Mouse (Mus musculus): ENCODE results near the gene Olfr582. TPM values are rescaled to one million over a fixed set of nuclear protein-coding genes. Genes with fewer than 3 reads are reported as not detected.

Olfr582 gene
- not detected in 2 replicates for polyA plus RNA-seq (2011; ENCODE audit: insufficient read depth, insufficient read length, low read depth, missing spikeins)

GRCm38 (mm10) chr7:103037724-103038123 lies at the start of gene Olfr582:
Olfr582 (plus strand) TSS chr7:103038024.
- Histone ChIP-seq H3K36me3 (ENCODE audit: control insufficient read depth, insufficient read depth, low read length, poor library complexity, severe bottlenecking) (no peaks in the 10 kb centered on the region), H3K4me1 (ENCODE audit: control insufficient read depth, insufficient read depth, low read length) (no peaks in the 10 kb centered on the region), H3K9me3 (replicated peaks; ENCODE audit: control insufficient read depth, insufficient read depth, low read length, poor library complexity, severe bottlenecking) (no peaks in the 10 kb centered on the region), H3K27ac (ENCODE audit: insufficient read depth, low read length) (no peak within 1 kb of the TSS), H3K4me3 (ENCODE audit: low read depth, low read length) (no peak within 1 kb of the TSS), H3K9ac (ENCODE audit: low read depth, poor library complexity, severe bottlenecking) (no peak within 1 kb of the TSS), H3K27me3 (ENCODE audit: control insufficient read depth, insufficient read depth, low read length, poor library complexity, severe bottlenecking) (no peaks in the 10 kb centered on the region)
- TF ChIP-seq EP300 (IDR thresholded peaks at IDR 0.05; ENCODE audit: insufficient read depth, low read depth, low read length) (no peak), POLR2A (IDR thresholded peaks at IDR 0.05; ENCODE audit: insufficient read depth, low read length) (no peak), CTCF (IDR thresholded peaks at IDR 0.05; ENCODE audit: low read depth, low read length) (no peak)

GRCm38 (mm10) chr7:102989224-102989623 lies 48.6 kb upstream of the Olfr582 start, which contains the start of gene Olfr578:
Olfr578 (minus strand) TSS chr7:102989324.
- Histone ChIP-seq H3K9me3 (replicated peaks; ENCODE audit: control insufficient read depth, insufficient read depth, low read length, poor library complexity, severe bottlenecking) (no peaks in the 10 kb centered on the region), H3K27me3 (ENCODE audit: control insufficient read depth, insufficient read depth, low read length, poor library complexity, severe bottlenecking) (no peaks in the 10 kb centered on the region), H3K4me3 (ENCODE audit: low read depth, low read length) (no peak within 1 kb of the TSS), H3K9ac (ENCODE audit: low read depth, poor library complexity, severe bottlenecking) (no peak within 1 kb of the TSS), H3K4me1 (ENCODE audit: control insufficient read depth, insufficient read depth, low read length) (no peaks in the 10 kb centered on the region), H3K36me3 (ENCODE audit: control insufficient read depth, insufficient read depth, low read length, poor library complexity, severe bottlenecking) (no peaks in the 10 kb centered on the region), H3K27ac (ENCODE audit: insufficient read depth, low read length) (no peak within 1 kb of the TSS)
- no peak for TF ChIP-seq CTCF (IDR thresholded peaks at IDR 0.05; ENCODE audit: low read depth, low read length)
- no peak for TF ChIP-seq POLR2A (IDR thresholded peaks at IDR 0.05; ENCODE audit: insufficient read depth, low read length)
- no peak for TF ChIP-seq EP300 (IDR thresholded peaks at IDR 0.05; ENCODE audit: insufficient read depth, low read depth, low read length)

DNA sequence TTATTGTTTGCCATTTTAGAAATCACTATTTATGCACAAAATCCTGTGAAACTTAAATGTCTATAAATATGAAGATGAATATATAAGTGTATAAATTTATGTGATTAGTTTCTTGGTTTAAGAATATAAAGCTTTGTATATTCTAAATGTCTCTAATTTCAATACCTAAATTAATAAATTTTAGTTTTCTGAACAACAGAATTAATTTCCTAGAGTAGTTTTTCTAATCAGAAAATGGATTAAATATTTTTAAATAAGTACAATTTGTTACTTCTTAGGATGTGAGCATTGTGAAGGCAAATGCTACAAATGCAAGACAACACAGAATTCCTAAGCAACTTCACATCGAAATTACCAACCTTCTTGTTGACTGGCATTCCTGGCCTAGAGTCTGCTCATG lies 13.2 kb downstream of the Olfr582 start, which contains the start of gene Olfr583:
TSS of gene Olfr583 (plus strand) at position 301 of the 400 bp plus-strand sequence.
- Histone ChIP-seq H3K4me1 (ENCODE audit: control insufficient read depth, insufficient read depth, low read length) (no peaks in the 10 kb centered on the region), H3K36me3 (ENCODE audit: control insufficient read depth, insufficient read depth, low read length, poor library complexity, severe bottlenecking) (no peaks in the 10 kb centered on the region), H3K4me3 (ENCODE audit: low read depth, low read length) (no peak within 1 kb of the TSS), H3K27ac (ENCODE audit: insufficient read depth, low read length) (no peak within 1 kb of the TSS), H3K9me3 (replicated peaks; ENCODE audit: control insufficient read depth, insufficient read depth, low read length, poor library complexity, severe bottlenecking) (no peaks in the 10 kb centered on the region), H3K27me3 (ENCODE audit: control insufficient read depth, insufficient read depth, low read length, poor library complexity, severe bottlenecking) (no peaks in the 10 kb centered on the region), H3K9ac (ENCODE audit: low read depth, poor library complexity, severe bottlenecking) (no peak within 1 kb of the TSS)
- TF ChIP-seq CTCF (IDR thresholded peaks at IDR 0.05; ENCODE audit: low read depth, low read length) (no peak), EP300 (IDR thresholded peaks at IDR 0.05; ENCODE audit: insufficient read depth, low read depth, low read length) (no peak), POLR2A (IDR thresholded peaks at IDR 0.05; ENCODE audit: insufficient read depth, low read length) (no peak)

DNA sequence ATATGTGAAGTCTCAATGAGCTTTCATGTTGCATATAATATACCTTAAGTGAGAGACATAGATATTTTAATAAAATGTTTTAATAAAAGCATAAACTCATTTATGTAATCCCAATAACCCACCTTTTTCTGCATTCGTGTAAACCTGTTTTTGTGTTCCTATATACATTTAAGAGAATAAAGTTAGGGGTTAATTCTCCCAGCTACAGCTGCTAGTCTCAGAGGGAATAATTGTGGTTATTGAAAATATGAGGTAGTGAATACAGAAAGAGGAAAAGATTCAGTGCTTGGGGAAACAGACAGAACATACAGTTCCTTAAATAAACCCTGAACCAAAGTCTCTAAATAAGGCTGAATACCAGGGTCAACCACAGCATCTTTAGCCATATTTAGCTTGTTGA lies 43.8 kb downstream of the Olfr582 start, which contains the start of gene Olfr584:
TSS of gene Olfr584 (plus strand) at position 301 of the 400 bp plus-strand sequence.
- no peak within 1 kb of the TSS for H3K9ac ChIP-seq (ENCODE audit: low read depth, poor library complexity, severe bottlenecking)
- H3K4me1 ChIP-seq (ENCODE audit: control insufficient read depth, insufficient read depth, low read length), result no peaks in the 10 kb centered on the region
- H3K9me3 ChIP-seq (replicated peaks; ENCODE audit: control insufficient read depth, insufficient read depth, low read length, poor library complexity, severe bottlenecking), result peaks cover 10% of the 10 kb centered on the region; the same call in 1 of the 2 replicates
- H3K4me3 ChIP-seq (ENCODE audit: low read depth, low read length), result no peak within 1 kb of the TSS
- TF ChIP-seq EP300 (IDR thresholded peaks at IDR 0.05; ENCODE audit: insufficient read depth, low read depth, low read length) (no peak), POLR2A (IDR thresholded peaks at IDR 0.05; ENCODE audit: insufficient read depth, low read length) (no peak), CTCF (IDR thresholded peaks at IDR 0.05; ENCODE audit: low read depth, low read length) (no peak)
- no peaks in the 10 kb centered on the region for H3K27me3 ChIP-seq (ENCODE audit: control insufficient read depth, insufficient read depth, low read length, poor library complexity, severe bottlenecking)
- no peaks in the 10 kb centered on the region for H3K36me3 ChIP-seq (ENCODE audit: control insufficient read depth, insufficient read depth, low read length, poor library complexity, severe bottlenecking)
- no peak within 1 kb of the TSS for H3K27ac ChIP-seq (ENCODE audit: insufficient read depth, low read length)

Other genes with a start within 250 kb of the Olfr582 start
- gene Olfr564, start 234.5 kb upstream of the Olfr582 start, polyA plus RNA-seq (2011; ENCODE audit: insufficient read depth, insufficient read length, low read depth, missing spikeins), result not detected in 2 replicates
- gene Olfr566, start 179.3 kb upstream of the Olfr582 start, polyA plus RNA-seq (2011; ENCODE audit: insufficient read depth, insufficient read length, low read depth, missing spikeins), result not detected in 2 replicates
- not detected in 2 replicates for gene Olfr568, start 160.9 kb upstream of the Olfr582 start, polyA plus RNA-seq (2011; ENCODE audit: insufficient read depth, insufficient read length, low read depth, missing spikeins)
- not detected in 2 replicates for gene Olfr569, start 147.1 kb upstream of the Olfr582 start, polyA plus RNA-seq (2011; ENCODE audit: insufficient read depth, insufficient read length, low read depth, missing spikeins)
- gene Olfr570, start 143.4 kb upstream of the Olfr582 start, polyA plus RNA-seq (2011; ENCODE audit: insufficient read depth, insufficient read length, low read depth, missing spikeins), result not detected in 2 replicates
- 0.33 and 0.39 TPM in 2 replicates for gene Olfr571, start 120.5 kb upstream of the Olfr582 start, polyA plus RNA-seq (2011; ENCODE audit: insufficient read depth, insufficient read length, low read depth, missing spikeins)
- gene Olfr572, start 113.6 kb upstream of the Olfr582 start, polyA plus RNA-seq (2011; ENCODE audit: insufficient read depth, insufficient read length, low read depth, missing spikeins), result not detected in 2 replicates
- gene Olfr573-ps1, start 95.4 kb upstream of the Olfr582 start, polyA plus RNA-seq (2011; ENCODE audit: insufficient read depth, insufficient read length, low read depth, missing spikeins), result not detected in 2 replicates
- gene Olfr574, start 89.6 kb upstream of the Olfr582 start, polyA plus RNA-seq (2011; ENCODE audit: insufficient read depth, insufficient read length, low read depth, missing spikeins), result not detected in 2 replicates
- gene Olfr575, start 79.2 kb upstream of the Olfr582 start, polyA plus RNA-seq (2011; ENCODE audit: insufficient read depth, insufficient read length, low read depth, missing spikeins), result not detected in 2 replicates
- 0.19 TPM in 1 of 2 replicates, not detected in the other for gene Olfr576, start 75.4 kb upstream of the Olfr582 start, polyA plus RNA-seq (2011; ENCODE audit: insufficient read depth, insufficient read length, low read depth, missing spikeins)
- not detected in 2 replicates for gene Olfr577, start 62.1 kb upstream of the Olfr582 start, polyA plus RNA-seq (2011; ENCODE audit: insufficient read depth, insufficient read length, low read depth, missing spikeins)
- not detected in 2 replicates for gene Olfr578, start 48.7 kb upstream of the Olfr582 start, polyA plus RNA-seq (2011; ENCODE audit: insufficient read depth, insufficient read length, low read depth, missing spikeins)
- gene Olfr583, start 13.3 kb downstream of the Olfr582 start, polyA plus RNA-seq (2011; ENCODE audit: insufficient read depth, insufficient read length, low read depth, missing spikeins), result not detected in 2 replicates
- not detected in 2 replicates for gene Olfr584, start 43.9 kb downstream of the Olfr582 start, polyA plus RNA-seq (2011; ENCODE audit: insufficient read depth, insufficient read length, low read depth, missing spikeins)
- gene Olfr585, start 59.7 kb downstream of the Olfr582 start, polyA plus RNA-seq (2011; ENCODE audit: insufficient read depth, insufficient read length, low read depth, missing spikeins), result not detected in 2 replicates
- not detected in 2 replicates for gene Olfr586, start 87.6 kb downstream of the Olfr582 start, polyA plus RNA-seq (2011; ENCODE audit: insufficient read depth, insufficient read length, low read depth, missing spikeins)
- not detected in 2 replicates for gene Olfr588-ps1, start 102.9 kb downstream of the Olfr582 start, polyA plus RNA-seq (2011; ENCODE audit: insufficient read depth, insufficient read length, low read depth, missing spikeins)
- gene Olfr589, start 118.3 kb downstream of the Olfr582 start, polyA plus RNA-seq (2011; ENCODE audit: insufficient read depth, insufficient read length, low read depth, missing spikeins), result not detected in 2 replicates
- gene Olfr591, start 140.3 kb downstream of the Olfr582 start, polyA plus RNA-seq (2011; ENCODE audit: insufficient read depth, insufficient read length, low read depth, missing spikeins), result not detected in 2 replicates
- gene Olfr592, start 146.8 kb downstream of the Olfr582 start, polyA plus RNA-seq (2011; ENCODE audit: insufficient read depth, insufficient read length, low read depth, missing spikeins), result not detected in 2 replicates
- not detected in 2 replicates for gene Olfr593, start 173.8 kb downstream of the Olfr582 start, polyA plus RNA-seq (2011; ENCODE audit: insufficient read depth, insufficient read length, low read depth, missing spikeins)
- gene Olfr594, start 179.0 kb downstream of the Olfr582 start, polyA plus RNA-seq (2011; ENCODE audit: insufficient read depth, insufficient read length, low read depth, missing spikeins), result not detected in 2 replicates
- not detected in 2 replicates for gene Usp17ld, start 214.5 kb downstream of the Olfr582 start, polyA plus RNA-seq (2011; ENCODE audit: insufficient read depth, insufficient read length, low read depth, missing spikeins)